Mouse (Mus musculus): ENCODE measurements around the gene Epm2aip1. TPM values are rescaled to one million over a fixed set of nuclear protein-coding genes. Genes with fewer than 3 reads are reported as not detected.

Gene Epm2aip1
- polyA plus RNA-seq (2016; fragmentation: Nextera tagmentation; extraction: Ambion mirVana): 25.1 and 26.1 TPM in 2 replicates

- H3K27ac ChIP-seq: peak within 1 kb of the TSS; percentile 96
- peak; percentile 99 for DNase-seq (ENCODE audit: low spot score)
- H3K36me3 ChIP-seq: peaks cover 46% of the 10 kb centered on the region
- H3K27me3 ChIP-seq (ENCODE audit: insufficient read depth, poor library complexity, severe bottlenecking): no peaks in the 10 kb centered on the region
- peak within 1 kb of the TSS; percentile 87 for H3K4me3 ChIP-seq
- no peaks in the 10 kb centered on the region for H3K9me3 ChIP-seq
- peaks cover 53% of the 10 kb centered on the region for H3K4me1 ChIP-seq (replicated peaks)
- under 1% methylated on average over 64 of the region's 64 CpGs for WGBS
Observed at GRCm38 (mm10) chr9:111271434-111272160, at the start of gene Epm2aip1, which contains the start of gene Mlh1. TSS of gene Epm2aip1 (plus strand) at chr9:111271929. TSS of gene Mlh1 (minus strand) at chr9:111271791.

DNA sequence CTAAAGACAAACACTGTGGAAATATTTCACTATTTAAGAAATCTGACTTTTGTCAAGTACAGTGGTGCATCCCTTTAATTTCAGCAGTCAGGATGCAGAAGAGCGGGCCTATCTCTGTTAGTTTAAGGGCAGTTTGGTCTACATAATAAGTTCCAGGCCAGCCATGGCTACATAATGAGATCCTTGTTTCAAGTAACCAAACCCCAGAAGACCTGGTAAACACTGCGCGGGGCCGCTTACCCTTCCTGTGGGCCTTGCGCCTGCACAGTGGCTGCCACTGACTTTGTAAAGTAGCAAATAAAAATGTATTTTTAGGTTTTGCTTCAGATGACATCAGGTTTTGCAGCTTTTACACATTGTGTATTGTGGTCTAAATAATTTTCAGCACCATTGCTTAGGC, 48.3 kb upstream of the Epm2aip1 start:
- no peak for DNase-seq (ENCODE audit: low spot score)
- H3K36me3 ChIP-seq: peaks cover 96% of the 10 kb centered on the region
- H3K4me1 ChIP-seq (replicated peaks): no peaks in the 10 kb centered on the region
- no peaks in the 10 kb centered on the region for H3K27me3 ChIP-seq (ENCODE audit: insufficient read depth, poor library complexity, severe bottlenecking)
- H3K9me3 ChIP-seq: no peaks in the 10 kb centered on the region
- no peak overlapping the region for H3K4me3 ChIP-seq
- H3K27ac ChIP-seq: no peak overlapping the region
- WGBS: 85% methylated on average over 5 of the region's 5 CpGs

DNA sequence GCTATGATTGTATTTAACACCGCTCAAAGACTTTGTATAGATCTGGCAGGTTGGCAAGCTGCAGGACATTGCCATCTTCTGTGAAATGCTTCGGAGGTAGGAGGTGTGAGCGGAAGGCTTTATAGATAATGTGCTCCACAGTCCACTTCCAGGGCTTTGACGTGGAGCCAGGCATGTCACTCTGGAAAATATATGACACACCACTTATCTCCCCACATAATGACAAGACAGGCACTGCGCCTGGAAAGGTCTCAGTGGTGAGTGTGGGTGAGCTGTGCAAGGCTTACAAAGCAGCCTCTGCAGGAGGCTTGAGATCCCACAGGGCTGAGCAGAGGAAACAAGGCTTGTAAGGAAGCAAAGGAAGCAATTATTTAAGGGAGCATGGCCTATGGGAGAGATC, 43.3 kb upstream of the Epm2aip1 start:
- no peak overlapping the region for H3K4me3 ChIP-seq
- no peak for DNase-seq (ENCODE audit: low spot score)
- H3K27ac ChIP-seq: no peak overlapping the region
- no peaks in the 10 kb centered on the region for H3K4me1 ChIP-seq (replicated peaks)
- peaks cover 92% of the 10 kb centered on the region for H3K36me3 ChIP-seq
- no peaks in the 10 kb centered on the region for H3K27me3 ChIP-seq (ENCODE audit: insufficient read depth, poor library complexity, severe bottlenecking)
- H3K9me3 ChIP-seq: no peaks in the 10 kb centered on the region
- WGBS: 90% methylated on average over 5 of the region's 5 CpGs

- Histone ChIP-seq H3K9me3 (no peaks in the 10 kb centered on the region), H3K4me1 (replicated peaks) (no peaks in the 10 kb centered on the region), H3K27me3 (ENCODE audit: insufficient read depth, poor library complexity, severe bottlenecking) (no peaks in the 10 kb centered on the region), H3K4me3 (no peak overlapping the region), H3K36me3 (peaks cover 92% of the 10 kb centered on the region), H3K27ac (no peak overlapping the region)
- no peak for DNase-seq (ENCODE audit: low spot score)
- 94% methylated on average over 9 of the region's 9 CpGs for WGBS
Observed at GRCm38 (mm10) chr9:111234701-111235100, 37.0 kb upstream of the Epm2aip1 start.

DNA sequence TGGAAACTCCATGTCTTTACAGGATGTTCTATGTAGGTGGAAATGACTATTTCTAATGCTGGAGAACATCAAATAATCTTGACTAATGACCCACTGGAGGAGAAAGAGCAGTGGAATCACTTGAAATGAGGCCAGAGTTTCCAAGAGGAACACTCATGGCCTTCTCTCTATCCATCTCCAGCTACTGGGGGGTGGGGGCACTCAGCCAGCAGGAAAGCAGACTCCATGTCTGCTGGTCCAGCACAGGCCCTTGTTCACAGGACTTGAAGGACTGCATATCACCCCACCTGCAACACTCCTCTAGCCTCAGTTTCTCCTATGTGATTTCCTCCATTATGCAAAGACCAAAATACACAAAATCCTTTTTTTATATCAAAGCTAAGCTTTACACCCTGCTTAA, 34.0 kb upstream of the Epm2aip1 start:
- Histone ChIP-seq H3K27ac (no peak overlapping the region), H3K4me1 (replicated peaks) (no peaks in the 10 kb centered on the region), H3K36me3 (peaks cover 91% of the 10 kb centered on the region), H3K27me3 (ENCODE audit: insufficient read depth, poor library complexity, severe bottlenecking) (no peaks in the 10 kb centered on the region), H3K9me3 (no peaks in the 10 kb centered on the region), H3K4me3 (no peak overlapping the region)
- DNase-seq (ENCODE audit: low spot score): no peak

DNA sequence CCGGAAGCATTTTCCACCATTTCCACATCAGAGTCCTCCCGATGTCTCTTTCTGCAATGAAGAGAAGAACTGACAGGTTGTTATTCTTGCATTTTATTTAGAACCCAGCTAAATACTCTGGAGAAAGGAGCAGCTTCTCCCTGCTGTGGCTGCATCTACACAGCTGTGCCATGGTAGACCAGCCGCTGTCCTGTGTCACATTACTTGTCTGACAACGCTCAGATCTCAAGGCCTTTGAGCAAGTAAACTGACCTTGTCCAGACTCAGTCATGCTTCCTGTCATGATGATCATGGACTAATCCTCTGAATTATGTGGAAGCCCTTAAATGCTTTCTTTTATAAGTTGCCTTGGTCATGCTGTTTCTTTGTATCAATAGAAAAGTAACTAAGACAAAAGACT, 31.9 kb upstream of the Epm2aip1 start:
- no peak for DNase-seq (ENCODE audit: low spot score)
- 90% methylated on average over 4 of the region's 4 CpGs for WGBS
- Histone ChIP-seq H3K4me3 (no peak overlapping the region), H3K4me1 (replicated peaks) (no peaks in the 10 kb centered on the region), H3K27ac (no peak overlapping the region), H3K9me3 (no peaks in the 10 kb centered on the region), H3K36me3 (peaks cover 80% of the 10 kb centered on the region), H3K27me3 (ENCODE audit: insufficient read depth, poor library complexity, severe bottlenecking) (no peaks in the 10 kb centered on the region)

DNA sequence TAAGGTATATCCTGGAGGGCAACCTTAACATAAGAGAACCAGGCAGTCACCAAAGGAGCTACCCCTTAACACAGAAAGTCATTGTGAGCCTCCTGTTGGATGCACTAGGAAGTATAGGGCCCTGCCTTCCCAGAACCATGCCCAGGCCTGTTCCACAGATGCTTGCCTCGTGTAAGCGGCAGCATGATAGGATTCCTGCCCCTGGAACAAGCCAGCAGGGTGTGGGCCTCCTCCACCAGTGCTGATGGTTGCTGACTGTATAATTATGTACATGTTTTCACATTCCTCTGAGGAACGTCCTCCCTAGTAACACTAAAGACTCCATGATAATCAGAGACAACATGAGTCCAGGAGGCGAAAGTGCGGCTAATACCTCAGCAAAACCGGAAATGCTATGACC, 28.3 kb upstream of the Epm2aip1 start:
- H3K27ac ChIP-seq: no peak overlapping the region
- peaks cover 74% of the 10 kb centered on the region for H3K36me3 ChIP-seq
- H3K4me1 ChIP-seq (replicated peaks): no peaks in the 10 kb centered on the region
- 91% methylated on average over 6 of the region's 6 CpGs for WGBS
- H3K27me3 ChIP-seq (ENCODE audit: insufficient read depth, poor library complexity, severe bottlenecking): no peaks in the 10 kb centered on the region
- no peaks in the 10 kb centered on the region for H3K9me3 ChIP-seq
- H3K4me3 ChIP-seq: no peak overlapping the region
- DNase-seq (ENCODE audit: low spot score): no peak

- H3K27me3 ChIP-seq (ENCODE audit: insufficient read depth, poor library complexity, severe bottlenecking): no peaks in the 10 kb centered on the region
- DNase-seq (ENCODE audit: low spot score): no peak
- no peaks in the 10 kb centered on the region for H3K9me3 ChIP-seq
- H3K4me3 ChIP-seq: no peak overlapping the region
- H3K4me1 ChIP-seq (replicated peaks): no peaks in the 10 kb centered on the region
- H3K27ac ChIP-seq: no peak overlapping the region
- peaks cover 74% of the 10 kb centered on the region for H3K36me3 ChIP-seq
- 84% methylated on average over 6 of the region's 6 CpGs for WGBS
Observed at GRCm38 (mm10) chr9:111245546-111245945, 26.2 kb upstream of the Epm2aip1 start.

DNA sequence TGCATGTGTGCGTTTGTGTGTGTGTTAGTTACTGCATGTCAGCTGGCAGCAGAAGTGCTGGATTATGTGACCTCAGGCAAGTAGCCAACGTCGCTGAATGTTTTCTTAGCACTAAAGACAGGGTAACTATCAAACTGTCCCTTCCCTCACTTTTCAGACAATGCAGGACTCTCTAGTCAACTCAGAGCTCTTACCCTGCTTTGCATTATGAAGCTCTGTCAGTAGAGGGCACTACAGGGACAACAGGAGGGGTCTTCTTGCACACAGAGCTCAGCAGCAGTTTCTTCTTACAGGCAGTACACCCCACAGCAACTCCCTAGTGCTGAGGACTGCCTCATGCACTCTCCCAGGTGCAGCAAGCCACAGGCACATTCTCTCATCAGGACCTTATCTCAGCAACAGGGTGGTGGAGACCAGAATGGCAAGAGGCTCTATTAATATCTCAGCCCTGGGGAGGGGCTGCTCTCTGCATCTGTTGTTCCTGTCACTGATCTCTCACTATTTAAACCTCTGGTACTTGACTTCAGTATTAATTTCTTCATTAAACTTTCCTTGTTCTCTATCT, 24.0 kb upstream of the Epm2aip1 start:
- no peaks in the 10 kb centered on the region for H3K27me3 ChIP-seq (ENCODE audit: insufficient read depth, poor library complexity, severe bottlenecking)
- no peak overlapping the region for H3K4me3 ChIP-seq
- peaks cover 83% of the 10 kb centered on the region for H3K36me3 ChIP-seq
- no peaks in the 10 kb centered on the region for H3K9me3 ChIP-seq
- no peak overlapping the region for H3K27ac ChIP-seq
- H3K4me1 ChIP-seq (replicated peaks): no peaks in the 10 kb centered on the region
- WGBS: 89% methylated on average over 3 of the region's 3 CpGs
- no peak for DNase-seq (ENCODE audit: low spot score)

DNA sequence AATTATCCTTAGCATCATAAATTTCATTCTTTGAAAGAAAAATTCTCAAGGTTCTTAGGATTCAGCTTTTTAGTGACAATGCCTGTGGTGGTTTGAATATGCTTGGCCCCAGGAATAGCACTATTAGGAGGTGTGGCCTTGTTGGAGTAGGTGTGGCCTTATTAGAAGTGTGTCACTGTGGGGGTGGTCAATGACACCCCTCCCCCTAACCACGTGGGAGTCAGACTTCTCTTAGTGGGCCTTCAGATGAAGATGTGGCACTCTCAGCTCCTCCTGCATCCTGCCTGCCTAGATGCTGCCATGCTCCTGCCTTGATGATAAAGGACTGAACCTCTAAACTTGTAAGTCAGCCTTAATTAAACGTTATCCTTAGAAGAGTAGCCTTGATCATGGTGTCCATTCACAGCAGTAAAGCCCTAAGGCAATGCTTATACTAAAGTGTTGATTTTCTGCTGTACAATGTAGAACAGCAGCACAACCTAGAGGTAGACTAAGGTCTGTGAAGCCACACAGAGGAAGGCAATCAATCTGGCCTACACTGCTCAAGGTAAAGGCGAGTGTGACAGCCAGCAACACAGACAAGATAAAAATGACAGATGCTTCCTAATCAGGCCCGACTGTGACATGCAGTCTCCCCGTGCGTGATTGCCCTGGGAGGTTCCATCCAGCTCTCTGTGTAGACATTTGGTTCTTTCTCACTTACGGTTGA, 19.4 kb upstream of the Epm2aip1 start:
- no peak for DNase-seq (ENCODE audit: low spot score)
- Histone ChIP-seq H3K36me3 (peaks cover 97% of the 10 kb centered on the region), H3K4me3 (no peak overlapping the region), H3K9me3 (no peaks in the 10 kb centered on the region), H3K27ac (no peak overlapping the region), H3K4me1 (replicated peaks) (no peaks in the 10 kb centered on the region), H3K27me3 (ENCODE audit: insufficient read depth, poor library complexity, severe bottlenecking) (no peaks in the 10 kb centered on the region)
- WGBS: 81% methylated on average over 7 of the region's 7 CpGs

- Histone ChIP-seq H3K9me3 (no peaks in the 10 kb centered on the region), H3K27ac (no peak overlapping the region), H3K4me1 (replicated peaks) (no peaks in the 10 kb centered on the region), H3K27me3 (ENCODE audit: insufficient read depth, poor library complexity, severe bottlenecking) (no peaks in the 10 kb centered on the region), H3K36me3 (peaks cover 90% of the 10 kb centered on the region), H3K4me3 (no peak overlapping the region)
- no peak for DNase-seq (ENCODE audit: low spot score)
- WGBS: 69% methylated on average over 1 of the region's 1 CpGs
Observed at GRCm38 (mm10) chr9:111260360-111260985, 11.3 kb upstream of the Epm2aip1 start.

DNA sequence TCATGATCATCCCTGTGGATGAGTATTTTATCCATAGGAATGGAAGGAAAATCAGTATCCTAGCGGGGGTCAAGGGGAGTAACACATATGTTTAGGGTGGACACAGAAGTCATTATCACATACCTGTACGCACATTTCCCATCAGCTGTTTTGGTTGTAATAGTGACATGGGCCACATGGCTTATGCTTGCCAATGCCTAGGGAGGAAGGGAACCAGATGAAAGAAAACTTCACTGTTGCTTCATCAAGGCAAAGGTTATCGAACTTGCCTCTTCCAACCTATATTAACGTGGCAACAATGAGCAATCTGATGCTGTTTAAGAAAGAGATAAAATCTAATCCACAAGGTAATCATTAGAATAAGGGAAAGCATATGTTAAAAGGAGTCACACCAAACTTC, 10.4 kb upstream of the Epm2aip1 start:
- Histone ChIP-seq H3K4me3 (no peak overlapping the region), H3K36me3 (peaks cover 88% of the 10 kb centered on the region), H3K27ac (no peak overlapping the region), H3K4me1 (replicated peaks) (no peaks in the 10 kb centered on the region), H3K9me3 (no peaks in the 10 kb centered on the region), H3K27me3 (ENCODE audit: insufficient read depth, poor library complexity, severe bottlenecking) (no peaks in the 10 kb centered on the region)
- WGBS: 95% methylated on average over 4 of the region's 4 CpGs
- DNase-seq (ENCODE audit: low spot score): no peak

GRCm38 (mm10) chr9:111267998-111268397, 3.7 kb upstream of the Epm2aip1 start:
- peaks cover 18% of the 10 kb centered on the region for H3K4me1 ChIP-seq (replicated peaks)
- no peak overlapping the region for H3K27ac ChIP-seq
- no peak for DNase-seq (ENCODE audit: low spot score)
- H3K4me3 ChIP-seq: no peak overlapping the region
- no peaks in the 10 kb centered on the region for H3K9me3 ChIP-seq
- H3K27me3 ChIP-seq (ENCODE audit: insufficient read depth, poor library complexity, severe bottlenecking): no peaks in the 10 kb centered on the region
- 97% methylated on average over 2 of the region's 2 CpGs for WGBS
- peaks cover 48% of the 10 kb centered on the region for H3K36me3 ChIP-seq

Data from hindbrain, embryonic 10.5 days (tissue).